Comparison of ENCODE assay signal across 20 mouse cellular contexts in genomic region chr11:95512383-95512782, GRCm38 (mm10). TPM values are rescaled to one million over a fixed set of nuclear protein-coding genes. Genes with fewer than 3 reads are reported as not detected.
DNase-seq lines count a peak whose midpoint lies in the region; ATAC-seq and TF ChIP-seq lines count a peak whose summit lies in the region.
"Had no signal": no experiment of that assay in that cellular context is flagged by ENCODE, and none has a peak within 500 bp of the region (broad histone marks: within the 10 kb centered on the region; RNA-seq: fewer than 3 reads in every experiment).

No protein-coding gene starts in this region.

- WGBS in forebrain, embryonic 15.5 days, result 79% methylated on average over 6 of the region's 6 CpGs
- 80% methylated on average over 6 of the region's 6 CpGs for WGBS in forebrain, embryonic 10.5 days
- 79% methylated on average over 6 of the region's 6 CpGs for WGBS in midbrain, embryonic 10.5 days
- WGBS in midbrain, embryonic 11.5 days, result 77% methylated on average over 6 of the region's 6 CpGs
- 80% methylated on average over 6 of the region's 6 CpGs for WGBS in forebrain, postnatal 0 days
- 82% methylated on average over 6 of the region's 6 CpGs for WGBS in midbrain, postnatal 0 days
- 55% methylated on average over 6 of the region's 6 CpGs for WGBS in liver, embryonic 12.5 days (ENCODE audit: insufficient replicate concordance)

- H3K4me2 ChIP-seq in forebrain, embryonic 15.5 days (replicated peaks), result peak overlapping the region; percentile 87
- H3K4me2 ChIP-seq in midbrain, embryonic 11.5 days, result no peak overlapping the region
- peak overlapping the region; percentile 91 for H3K4me2 ChIP-seq in forebrain, postnatal 0 days (ENCODE audit: low read depth)
- peak overlapping the region; percentile 85 for H3K4me2 ChIP-seq in midbrain, postnatal 0 days (ENCODE audit: low read depth, low read length, poor library complexity, severe bottlenecking)
- H3K4me2 ChIP-seq in liver, embryonic 12.5 days, result no peak overlapping the region
- H3K4me2 ChIP-seq: liver, embryonic 13.5 days had no signal

- DNase-seq in forebrain, embryonic 10.5 days (ENCODE audit: extremely low spot score, low spot score), result no peak
- DNase-seq in midbrain, embryonic 10.5 days (ENCODE audit: low spot score), result no peak
- DNase-seq in midbrain, embryonic 11.5 days (ENCODE audit: low spot score, missing footprints), result no peak
- no peak for DNase-seq in forebrain, postnatal 0 days
- no peak for DNase-seq in midbrain, postnatal 0 days (ENCODE audit: low spot score)
- DNase-seq in thymus, postnatal 4 days, result no peak
- DNase-seq: cerebellum, adult 9-11 months; gastrocnemius, adult 2 months; kidney, adult 8-10 months; kidney, postnatal 14 days; liver, embryonic 13.5 days; lung, embryonic 14.5 days; lung, postnatal 36 days; right cerebral cortex, adult 18-20 months had no signal

- ATAC-seq in forebrain, embryonic 15.5 days (replicated peaks), result no peak
- no peak for ATAC-seq in midbrain, embryonic 11.5 days (ENCODE audit: low FRiP score)
- ATAC-seq in forebrain, postnatal 0 days, result no peak
- no peak for ATAC-seq in midbrain, postnatal 0 days (ENCODE audit: low FRiP score)
- ATAC-seq in liver, embryonic 12.5 days, result no peak

- H3K9me3 ChIP-seq in forebrain, embryonic 15.5 days, result no peaks in the 10 kb centered on the region
- H3K9me3 ChIP-seq in forebrain, embryonic 10.5 days, result no peaks in the 10 kb centered on the region
- H3K9me3 ChIP-seq in midbrain, embryonic 10.5 days (replicated peaks), result no peaks in the 10 kb centered on the region
- H3K9me3 ChIP-seq in midbrain, embryonic 11.5 days (ENCODE audit: control insufficient read depth, low read length), result no peaks in the 10 kb centered on the region
- H3K9me3 ChIP-seq in forebrain, postnatal 0 days (ENCODE audit: low read length), result no peaks in the 10 kb centered on the region
- no peaks in the 10 kb centered on the region for H3K9me3 ChIP-seq in midbrain, postnatal 0 days (ENCODE audit: low read length)
- no peaks in the 10 kb centered on the region for H3K9me3 ChIP-seq in liver, embryonic 12.5 days (replicated peaks)
- H3K9me3 ChIP-seq: heart, embryonic 13.5 days; liver, embryonic 13.5 days; midbrain, embryonic 12.5 days had no signal

- H3K4me3 ChIP-seq in forebrain, embryonic 15.5 days, result peak overlapping the region; percentile 56
- no peak overlapping the region for H3K4me3 ChIP-seq in forebrain, embryonic 10.5 days
- peak overlapping the region; percentile 70; the same call in 1 of the 2 replicates for H3K4me3 ChIP-seq in midbrain, embryonic 10.5 days
- H3K4me3 ChIP-seq in midbrain, embryonic 11.5 days (ENCODE audit: low read depth, low read length), result no peak overlapping the region
- H3K4me3 ChIP-seq in forebrain, postnatal 0 days (ENCODE audit: low read depth, low read length), result no peak overlapping the region
- H3K4me3 ChIP-seq in midbrain, postnatal 0 days (ENCODE audit: low read depth, low read length), result no peak overlapping the region
- H3K4me3 ChIP-seq in liver, embryonic 12.5 days, result no peak overlapping the region
- H3K4me3 ChIP-seq: liver, embryonic 13.5 days had no signal

- no peaks in the 10 kb centered on the region for H3K36me3 ChIP-seq in forebrain, embryonic 15.5 days
- H3K36me3 ChIP-seq in forebrain, embryonic 10.5 days (replicated peaks), result no peaks in the 10 kb centered on the region
- no peaks in the 10 kb centered on the region for H3K36me3 ChIP-seq in midbrain, embryonic 10.5 days
- H3K36me3 ChIP-seq in midbrain, embryonic 11.5 days (ENCODE audit: control insufficient read depth, insufficient read depth, low read length), result no peaks in the 10 kb centered on the region
- no peaks in the 10 kb centered on the region for H3K36me3 ChIP-seq in forebrain, postnatal 0 days (ENCODE audit: insufficient read depth)
- no peaks in the 10 kb centered on the region for H3K36me3 ChIP-seq in midbrain, postnatal 0 days (ENCODE audit: insufficient read depth, low read length)
- no peaks in the 10 kb centered on the region for H3K36me3 ChIP-seq in liver, embryonic 12.5 days
- H3K36me3 ChIP-seq: heart, embryonic 13.5 days; liver, embryonic 13.5 days; midbrain, embryonic 12.5 days had no signal

- H3K4me1 ChIP-seq in forebrain, embryonic 15.5 days, result peaks cover 41% of the 10 kb centered on the region
- H3K4me1 ChIP-seq in forebrain, embryonic 10.5 days, result peaks cover 58% of the 10 kb centered on the region
- peaks cover 56% of the 10 kb centered on the region for H3K4me1 ChIP-seq in midbrain, embryonic 10.5 days
- peaks cover 37% of the 10 kb centered on the region for H3K4me1 ChIP-seq in midbrain, embryonic 11.5 days (ENCODE audit: control insufficient read depth, insufficient read depth, low read length)
- peaks cover 5% of the 10 kb centered on the region; the same call in 1 of the 2 replicates for H3K4me1 ChIP-seq in forebrain, postnatal 0 days (ENCODE audit: insufficient read depth)
- H3K4me1 ChIP-seq in midbrain, postnatal 0 days (ENCODE audit: insufficient read depth, low read length), result no peaks in the 10 kb centered on the region
- peaks cover 17% of the 10 kb centered on the region for H3K4me1 ChIP-seq in liver, embryonic 12.5 days

- peaks cover 30% of the 10 kb centered on the region for H3K27me3 ChIP-seq in forebrain, embryonic 15.5 days
- H3K27me3 ChIP-seq in forebrain, embryonic 10.5 days (ENCODE audit: poor library complexity, severe bottlenecking), result peaks cover 100% of the 10 kb centered on the region
- H3K27me3 ChIP-seq in midbrain, embryonic 10.5 days (ENCODE audit: low read depth, poor library complexity, severe bottlenecking), result peaks cover 99% of the 10 kb centered on the region
- peaks cover 39% of the 10 kb centered on the region for H3K27me3 ChIP-seq in midbrain, embryonic 11.5 days (ENCODE audit: control insufficient read depth, insufficient read depth, low read length)
- peaks cover 20% of the 10 kb centered on the region for H3K27me3 ChIP-seq in forebrain, postnatal 0 days (ENCODE audit: insufficient read depth, low read length)
- peaks cover 18% of the 10 kb centered on the region for H3K27me3 ChIP-seq in midbrain, postnatal 0 days (ENCODE audit: insufficient read depth, low read length)
- peaks cover 97% of the 10 kb centered on the region for H3K27me3 ChIP-seq in liver, embryonic 12.5 days (replicated peaks)

- TF ChIP-seq CTCF in forebrain, postnatal 0 days (IDR thresholded peaks at IDR 0.05; ENCODE audit: low read depth), result no peak
- TF ChIP-seq CTCF in midbrain, postnatal 0 days (IDR thresholded peaks at IDR 0.05), result no peak

- H3K27ac ChIP-seq in forebrain, embryonic 15.5 days (replicated peaks), result no peak overlapping the region
- H3K27ac ChIP-seq in forebrain, embryonic 10.5 days, result no peak overlapping the region
- H3K27ac ChIP-seq in midbrain, embryonic 10.5 days (replicated peaks), result no peak overlapping the region
- no peak overlapping the region for H3K27ac ChIP-seq in midbrain, embryonic 11.5 days (ENCODE audit: low read depth, low read length)
- H3K27ac ChIP-seq in forebrain, postnatal 0 days (ENCODE audit: low read depth, low read length), result 0 out of 2 replicates have a peak overlapping the region, but pooled peaks have one; percentile 4
- H3K27ac ChIP-seq in midbrain, postnatal 0 days (ENCODE audit: low read depth, low read length), result no peak overlapping the region
- no peak overlapping the region for H3K27ac ChIP-seq in liver, embryonic 12.5 days
- H3K27ac ChIP-seq: gastrocnemius, adult 2 months; heart, embryonic 13.5 days; liver, embryonic 13.5 days; midbrain, embryonic 12.5 days had no signal

- H3K9ac ChIP-seq in forebrain, embryonic 15.5 days (replicated peaks), result no peak overlapping the region
- H3K9ac ChIP-seq in midbrain, embryonic 11.5 days (ENCODE audit: low read length), result no peak overlapping the region
- no peak overlapping the region for H3K9ac ChIP-seq in forebrain, postnatal 0 days
- H3K9ac ChIP-seq in midbrain, postnatal 0 days (replicated peaks; ENCODE audit: low read length, poor library complexity, severe bottlenecking), result no peak overlapping the region
- no peak overlapping the region for H3K9ac ChIP-seq in liver, embryonic 12.5 days
- H3K9ac ChIP-seq: heart, embryonic 13.5 days; liver, embryonic 13.5 days; midbrain, embryonic 12.5 days had no signal

RNA-seq across cellular contexts. Expression of gene Nxph3, which starts 2.0 kb away (rescaled TPM):
- 6.3 and 6.9 TPM in 2 replicates for polyA plus RNA-seq in forebrain, embryonic 15.5 days (2015; fragmentation: Nextera tagmentation; extraction: Ambion mirVana)
- 0.31 and 0.36 TPM in 2 replicates for polyA plus RNA-seq in forebrain, embryonic 10.5 days (2016; fragmentation: Nextera tagmentation; extraction: Ambion mirVana)
- polyA plus RNA-seq in midbrain, embryonic 10.5 days (2016; fragmentation: Nextera tagmentation; extraction: Ambion mirVana), result 0.68 and 0.78 TPM in 2 replicates
- 0.20 and 0.37 TPM in 2 replicates for polyA plus RNA-seq in midbrain, embryonic 11.5 days (2014; fragmentation: Nextera tagmentation; extraction: Ambion mirVana)
- 35.7 and 45.8 TPM in 2 replicates for total RNA-seq in forebrain, postnatal 0 days (2014; rRNA removed)
- polyA plus RNA-seq in forebrain, postnatal 0 days (2015; fragmentation: Nextera tagmentation; extraction: Ambion mirVana), result 9.5 and 12.9 TPM in 2 replicates
- total RNA-seq in midbrain, postnatal 0 days (2014; rRNA removed), result 22.3 and 22.8 TPM in 2 replicates
- polyA plus RNA-seq in midbrain, postnatal 0 days (2015; fragmentation: Nextera tagmentation; extraction: Ambion mirVana), result 5.1 and 5.6 TPM in 2 replicates
- 0.14 and 0.24 TPM in 2 replicates for polyA plus RNA-seq in liver, embryonic 12.5 days (2016; fragmentation: Nextera tagmentation; extraction: Ambion mirVana)
- total RNA-seq: granulocyte monocyte progenitor cell, adult 5-6 weeks had no signal
- polyA plus RNA-seq: thymus, postnatal 0 days had no signal

Comparison
In these comparisons a context has a peak if more than half of its experiments do, and no peak if none do; other contexts are left out.
1. H3K4me2 ChIP-seq: peak in forebrain, embryonic 15.5 days (single experiment), forebrain, postnatal 0 days (single experiment) and midbrain, postnatal 0 days (single experiment); none in midbrain, embryonic 11.5 days (single experiment) and liver, embryonic 12.5 days (single experiment).
2. H3K4me3 ChIP-seq: peak in forebrain, embryonic 15.5 days (single experiment) and midbrain, embryonic 10.5 days (single experiment); none in forebrain, embryonic 10.5 days (single experiment), midbrain, embryonic 11.5 days (single experiment), forebrain, postnatal 0 days (single experiment), midbrain, postnatal 0 days (single experiment) and liver, embryonic 12.5 days (single experiment).